Mouse (Mus musculus) stomach, postnatal 0 days (tissue): ENCODE results near the gene Ssbp3. TPM values are rescaled to one million over a fixed set of nuclear protein-coding genes. Genes with fewer than 3 reads are reported as not detected.

Experiments
- ATAC-seq: fragments of 200-750 bp; cut with Nextera tagmentation; 2 replicates; pipeline ENCODE4 v1.8.0; 2017; ENCODE audit not compliant: low FRiP score, low TSS enrichment
- DNase-seq: peaks from one replicate; pipeline ENCODE4 v3.0.0-alpha.2; 2016; ENCODE audit warnings: low spot score
- H3K27ac ChIP-seq: fragments of 300-500 bp; sonication (generic); replicated peaks from 2 replicates; pipeline ENCODE4 v1.5.1; 2014; ENCODE audit warnings: mild to moderate bottlenecking, control low read depth
- H3K27me3 ChIP-seq: fragments of 300-500 bp; sonication (generic); 2 replicates; pipeline ENCODE4 v1.6.1; 2014; ENCODE audit warnings: low read length; ENCODE audit not compliant: control insufficient read depth, insufficient read depth
- H3K36me3 ChIP-seq: fragments of 300-500 bp; sonication (generic); 2 replicates; pipeline ENCODE4 v1.6.1; 2014; ENCODE audit warnings: low read length, mixed read lengths; ENCODE audit not compliant: control insufficient read depth, insufficient read depth
- H3K4me1 ChIP-seq: fragments of 300-500 bp; sonication (generic); replicated peaks from 2 replicates; pipeline ENCODE4 v1.6.1; 2014; ENCODE audit warnings: antibody characterized with exemption; ENCODE audit not compliant: control insufficient read depth, insufficient read depth
- H3K4me2 ChIP-seq: fragments of 300-500 bp; sonication (generic); replicated peaks from 2 replicates; pipeline ENCODE4 v1.6.1; 2014; ENCODE audit warnings: low read depth, mild to moderate bottlenecking, control low read depth, moderate library complexity
- H3K4me3 ChIP-seq: fragments of 300-500 bp; sonication (generic); 2 replicates; pipeline ENCODE4 v1.5.1; 2014; ENCODE audit warnings: low read depth, low read length, control low read depth
- H3K9ac ChIP-seq: fragments of 300-500 bp; sonication (generic); 2 replicates; pipeline ENCODE4 v1.6.1; 2014; ENCODE audit warnings: mild to moderate bottlenecking, low read length, control low read depth, mixed read lengths
- H3K9me3 ChIP-seq: fragments of 300-500 bp; sonication (generic); 2 replicates; pipeline ENCODE4 v1.6.1; 2016; ENCODE audit warnings: low read length; ENCODE audit not compliant: control insufficient read depth
- CTCF ChIP-seq: IDR thresholded peaks from 2 replicates; pipeline ENCODE4 v1.5.1; 2016; ENCODE audit warnings: antibody characterized with exemption, low read depth, mild to moderate bottlenecking, moderate library complexity
- EP300 ChIP-seq: optimal IDR thresholded peaks from 2 replicates; pipeline ENCODE3; 2016; ENCODE audit warnings: antibody characterized with exemption
- WGBS: fragments of 180-500 bp; shearing (Covaris S2); extraction: QIAGEN DNeasy Blood & Tissue Kit; methylation state at CpG from one replicate; pipeline ENCODE4 v1.1.7; 2014; 5-methylcytosine and 5-hydroxymethylcytosine counted together
- polyA plus RNA-seq: library from polyadenylated mRNA; unstranded; fragments of >200 nt; fragmentation: Nextera tagmentation; extraction: Ambion mirVana; gene quantifications from 2 replicates; pipeline ENCODE4 v1.2.1, GENCODE M21; 2015

Ssbp3 gene
- polyA plus RNA-seq, 1 experiment from 2014 or later: 39.3 TPM

- WGBS: 56% methylated on average over 3 of the region's 3 CpGs
- peak; percentile 13; the same call in 1 of the 2 replicates for ATAC-seq
- DNase-seq: no peak
- Histone ChIP-seq H3K36me3 (no peaks in the 10 kb centered on the region), H3K4me3 (no peak overlapping the region), H3K27ac (no peak overlapping the region), H3K4me2 (no peak overlapping the region), H3K4me1 (peaks cover 3% of the 10 kb centered on the region; the same call in 1 of the 2 replicates), H3K27me3 (no peaks in the 10 kb centered on the region), H3K9me3 (no peaks in the 10 kb centered on the region), H3K9ac (no peak overlapping the region)
- TF ChIP-seq CTCF: no peak; the same call in 1 of the 2 replicates
- no peak for TF ChIP-seq EP300
These were observed 111.0 kb downstream of the Ssbp3 start for GRCm38 (mm10) chr4:107021464-107021863.

DNA sequence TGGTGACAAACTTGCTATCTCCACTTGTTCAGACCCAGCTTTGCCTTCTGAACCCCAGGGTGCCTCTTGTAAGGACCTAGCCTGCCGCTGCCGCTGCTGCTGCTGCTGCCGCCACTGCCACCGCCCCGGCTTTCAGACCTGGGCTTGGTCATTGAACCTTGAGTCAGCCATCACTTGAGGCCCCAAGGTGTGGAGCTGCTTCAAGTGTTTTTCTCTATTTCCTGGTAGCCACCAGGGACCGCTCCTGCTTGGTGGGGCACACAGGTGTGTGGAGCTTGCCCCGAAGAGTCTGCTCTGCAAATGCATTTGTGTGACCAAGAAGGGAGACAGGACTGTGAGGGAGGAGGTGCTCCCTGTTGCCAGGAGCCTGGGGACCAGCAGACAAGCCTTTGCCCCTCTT is 114.4 kb downstream of the Ssbp3 start:
- ATAC-seq (peak; percentile 79), DNase-seq (peak; percentile 74)
- H3K4me2 ChIP-seq: no peak overlapping the region

DNA sequence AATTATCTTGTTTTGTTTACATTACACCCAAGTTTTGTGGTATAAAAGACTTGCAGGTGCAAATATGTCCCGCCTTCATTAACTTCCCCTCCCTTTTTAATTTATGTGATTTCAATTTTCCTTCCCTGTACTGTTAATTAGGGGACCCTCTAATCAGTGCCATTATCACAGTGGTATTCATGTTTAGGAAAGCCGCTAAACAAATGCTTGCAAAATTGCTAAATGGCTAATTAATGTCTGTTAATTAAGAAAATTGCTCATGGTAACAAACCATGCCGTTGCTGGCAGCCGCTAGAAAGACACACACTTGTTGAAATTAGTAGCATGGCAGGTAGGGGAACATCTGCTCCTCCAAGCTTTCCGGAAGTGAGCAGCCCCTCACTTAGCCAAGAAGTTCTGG is 114.9 kb downstream of the Ssbp3 start:
- 86% methylated on average over 5 of the region's 5 CpGs for WGBS
- Histone ChIP-seq H3K9ac (no peak overlapping the region), H3K4me3 (no peak overlapping the region), H3K27ac (no peak overlapping the region), H3K27me3 (no peaks in the 10 kb centered on the region), H3K36me3 (no peaks in the 10 kb centered on the region), H3K9me3 (no peaks in the 10 kb centered on the region), H3K4me2 (no peak overlapping the region), H3K4me1 (no peaks in the 10 kb centered on the region)
- TF ChIP-seq CTCF (no peak), EP300 (no peak)
- ATAC-seq (no peak), DNase-seq (no peak)

More for the DNA sequence above, 114.4 kb downstream of the Ssbp3 start:
- no peaks in the 10 kb centered on the region for H3K36me3 ChIP-seq
- no peaks in the 10 kb centered on the region for H3K27me3 ChIP-seq
- H3K27ac ChIP-seq: no peak overlapping the region
- no peaks in the 10 kb centered on the region for H3K9me3 ChIP-seq
- H3K4me3 ChIP-seq: no peak overlapping the region
- no peaks in the 10 kb centered on the region for H3K4me1 ChIP-seq
- H3K9ac ChIP-seq: no peak overlapping the region
- 66% methylated on average over 7 of the region's 7 CpGs for WGBS
- TF ChIP-seq CTCF (peak; percentile 29), EP300 (no peak)

GRCm38 (mm10) chr4:107026451-107026850 is 116.0 kb downstream of the Ssbp3 start:
- WGBS: 60% methylated on average over 8 of the region's 8 CpGs
- TF ChIP-seq CTCF (no peak), EP300 (no peak)
- H3K4me1 ChIP-seq: no peaks in the 10 kb centered on the region
- no peaks in the 10 kb centered on the region for H3K9me3 ChIP-seq
- H3K9ac ChIP-seq: no peak overlapping the region
- no peak for ATAC-seq
- H3K36me3 ChIP-seq: no peaks in the 10 kb centered on the region
- H3K27me3 ChIP-seq: no peaks in the 10 kb centered on the region
- no peak overlapping the region for H3K4me3 ChIP-seq
- no peak for DNase-seq
- no peak overlapping the region for H3K4me2 ChIP-seq
- H3K27ac ChIP-seq: no peak overlapping the region

DNA sequence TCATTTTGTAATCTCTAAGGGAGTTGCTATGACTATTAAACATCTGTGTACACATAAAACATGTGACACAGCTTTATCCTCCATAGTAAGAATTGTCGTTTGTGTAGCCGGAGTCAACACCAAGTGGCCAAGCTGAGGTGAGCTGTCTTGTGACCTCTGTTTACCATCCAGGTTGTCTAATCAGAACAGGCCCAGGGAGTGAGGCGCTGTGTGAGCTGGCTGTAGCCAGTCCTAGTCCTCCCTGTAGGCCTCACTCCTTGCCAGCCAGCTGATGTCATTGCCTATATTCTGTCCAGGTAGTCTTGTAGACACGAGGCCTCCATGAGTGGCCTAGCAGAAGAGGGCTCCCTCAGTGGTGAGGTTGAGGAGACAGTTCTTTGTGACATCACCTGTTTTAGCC is 125.2 kb downstream of the Ssbp3 start:
- Histone ChIP-seq H3K4me1 (no peaks in the 10 kb centered on the region), H3K27ac (no peak overlapping the region), H3K27me3 (no peaks in the 10 kb centered on the region), H3K9ac (no peak overlapping the region), H3K9me3 (no peaks in the 10 kb centered on the region), H3K4me2 (no peak overlapping the region), H3K4me3 (no peak overlapping the region), H3K36me3 (peaks cover 11% of the 10 kb centered on the region)
- TF ChIP-seq EP300: no peak
- no peak for TF ChIP-seq CTCF
- peak; percentile 92 for ATAC-seq
- peak; percentile 50 for DNase-seq
- WGBS: 67% methylated on average over 4 of the region's 4 CpGs

DNA sequence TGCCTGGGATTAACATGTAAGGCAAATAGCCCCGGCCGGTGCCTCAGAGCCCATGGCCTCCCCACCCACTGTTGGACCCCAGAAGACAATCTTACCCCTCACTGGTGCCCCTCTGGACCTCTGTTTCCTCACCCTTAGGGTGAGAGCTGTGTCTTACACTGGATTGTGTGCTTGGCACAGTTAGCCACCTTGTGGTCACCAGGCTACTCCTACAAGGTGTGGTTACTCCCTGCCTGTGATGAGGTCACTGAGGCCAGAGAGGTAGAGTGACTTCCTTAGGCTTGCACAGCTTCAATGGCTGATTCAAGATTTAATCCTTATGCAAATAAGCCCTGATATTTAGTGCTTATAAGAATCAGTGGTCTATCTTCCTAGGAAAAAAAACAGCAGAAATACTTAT is 126.5 kb downstream of the Ssbp3 start:
- no peak overlapping the region for H3K27ac ChIP-seq
- ATAC-seq (peak; percentile 74; the same call in 1 of the 2 replicates), DNase-seq (peak; percentile 36)
- no peak overlapping the region for H3K4me2 ChIP-seq
- peaks cover 17% of the 10 kb centered on the region for H3K36me3 ChIP-seq
- TF ChIP-seq CTCF (peak; percentile 59), EP300 (no peak)
- H3K9me3 ChIP-seq: no peaks in the 10 kb centered on the region
- H3K27me3 ChIP-seq: no peaks in the 10 kb centered on the region
- no peak overlapping the region for H3K9ac ChIP-seq
- H3K4me1 ChIP-seq: no peaks in the 10 kb centered on the region
- no peak overlapping the region for H3K4me3 ChIP-seq
- WGBS: 91% methylated on average over 2 of the region's 2 CpGs
